Mouse (Mus musculus) 3134 (cell line): ENCODE data around the gene Lekr1.

Experiments used
- DNase-seq: peaks from one replicate; pipeline ENCODE4 v3.0.0-alpha.2; 2011; ENCODE audit warnings: low spot score; ENCODE audit not compliant: insufficient read length; ENCODE audit errors: extremely low read depth

Lekr1 gene

GRCm38 (mm10) chr3:65863762-65864377 lies 197.8 kb downstream of the Lekr1 start:
- no peak for DNase-seq

DNA sequence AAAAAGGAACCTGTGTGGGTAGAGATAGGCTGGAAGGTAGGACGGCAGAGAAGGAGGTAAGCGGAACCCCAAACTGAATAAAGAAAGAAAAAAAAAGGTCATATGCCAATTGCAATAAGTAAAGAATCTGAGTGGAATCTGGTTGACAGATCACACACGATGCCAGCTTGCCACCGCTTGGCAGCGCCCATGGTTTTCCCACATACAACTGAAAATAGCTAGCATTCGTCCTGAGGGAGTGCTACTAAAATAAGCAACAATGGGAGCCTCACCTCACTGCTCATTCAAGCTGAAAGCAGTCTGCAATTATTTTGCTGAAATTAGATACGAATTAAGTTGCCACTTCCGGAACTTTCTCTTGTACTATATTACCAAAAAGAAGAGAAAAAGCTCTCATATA lies 202.9 kb downstream of the Lekr1 start:
- no peak for DNase-seq

- peak; percentile 58 for DNase-seq
Measured at GRCm38 (mm10) chr3:65869724-65870123, 203.7 kb downstream of the Lekr1 start.

DNA sequence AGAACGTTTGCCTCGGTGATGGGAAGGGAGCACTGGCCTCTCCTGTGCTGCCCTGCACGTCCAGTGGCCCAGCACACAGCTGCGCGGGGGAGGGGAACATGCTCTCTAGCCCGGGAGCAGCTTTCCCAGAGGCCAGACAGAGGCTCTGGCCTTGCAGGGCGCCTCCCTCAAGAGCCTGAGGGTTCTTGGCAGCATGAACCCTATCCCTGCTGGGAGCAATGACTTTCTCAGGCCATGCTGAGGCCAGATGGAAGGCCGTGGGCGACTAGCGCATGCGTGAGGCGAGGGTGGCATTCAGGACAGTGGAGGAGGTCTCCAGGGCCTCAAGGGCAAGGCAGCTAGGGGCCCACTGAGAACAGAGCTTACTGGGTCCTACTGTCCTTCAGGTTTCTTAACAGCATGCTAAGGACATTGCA lies 205.2 kb downstream of the Lekr1 start:
- DNase-seq: peak; percentile 92

- peak; percentile 40 for DNase-seq
Measured at GRCm38 (mm10) chr3:65871609-65872272, 205.7 kb downstream of the Lekr1 start.

GRCm38 (mm10) chr3:65873093-65873830 lies 207.2 kb downstream of the Lekr1 start:
- peak; percentile 45 for DNase-seq
